ENCODE assay signal across 12 mouse cellular contexts in genomic region chr1:93906690-93907089, GRCm38 (mm10). TPM values are rescaled to one million over a fixed set of nuclear protein-coding genes. Genes with fewer than 3 reads are reported as not detected.
"Had no signal": no experiment of that assay in that cellular context is flagged by ENCODE, and none has a peak within 500 bp of the region (broad histone marks: within the 10 kb centered on the region; RNA-seq: fewer than 3 reads in every experiment).

No protein-coding gene starts in this region.

RNA-seq across cellular contexts. Expression of gene Gal3st2b, which starts 11.4 kb away (rescaled TPM):
- total RNA-seq: neutrophil, adult 5-6 weeks had no signal
- polyA plus RNA-seq: liver, embryonic 15.5 days; liver, postnatal 0 days; lung, adult 2 months; lung, postnatal 0 days; macrophage; midbrain, embryonic 10.5 days; midbrain, embryonic 12.5 days; midbrain, embryonic 14.5 days; midbrain, embryonic 16.5 days; neural tube, embryonic 12.5 days; neural tube, embryonic 14.5 days had no signal

RNA-seq across cellular contexts. Expression of gene Gal3st2, which starts 45.6 kb away (rescaled TPM):
- total RNA-seq: neutrophil, adult 5-6 weeks had no signal
- polyA plus RNA-seq: liver, embryonic 15.5 days; midbrain, embryonic 10.5 days; midbrain, embryonic 12.5 days; midbrain, embryonic 16.5 days; neural tube, embryonic 12.5 days; neural tube, embryonic 14.5 days had no signal
